Mouse (Mus musculus): ENCODE data around the gene Usp8.

DNA sequence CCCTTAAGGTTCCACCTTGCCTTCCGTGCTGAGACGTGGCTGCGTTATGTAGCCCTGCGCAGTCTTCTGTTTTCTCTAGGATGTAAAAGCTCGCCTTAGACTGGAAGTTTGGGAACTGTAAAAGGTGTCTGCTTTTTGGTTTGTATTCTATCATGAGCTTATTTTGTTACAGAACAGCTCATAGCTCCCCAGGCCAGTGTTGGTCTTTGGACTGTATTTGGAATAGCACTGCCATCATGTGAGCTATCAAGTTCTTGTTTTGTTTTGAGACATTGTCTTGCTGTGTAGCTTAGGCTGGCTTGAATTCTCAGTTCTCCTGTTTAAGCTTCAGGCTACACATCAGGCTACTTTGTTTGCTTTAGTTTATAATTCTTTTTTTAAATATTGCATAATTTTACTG, 5.4 kb downstream of the Usp8 start:
- no peak for TF ChIP-seq CTCF (conservative IDR thresholded peaks at IDR 0.05; ENCODE audit: low read length)
- TF ChIP-seq POU5F1 (IDR thresholded peaks at IDR 0.05; ENCODE audit: borderline replicate concordance, low read length): no peak

Data from E14TG2a.4 (cell line).